Mouse (Mus musculus) MEL (cell line): ENCODE measurements around the gene Spint2. TPM values are rescaled to one million over a fixed set of nuclear protein-coding genes. Genes with fewer than 3 reads are reported as not detected.

ENCODE experiments used
- DNase-seq: peaks from one replicate; pipeline ENCODE4 v3.0.0; 2011; ENCODE audit warnings: low read depth, low spot score
- H3K27ac ChIP-seq: 2 replicates; pipeline ENCODE4 v1.5.1; 2012; ENCODE audit warnings: low read depth, mild to moderate bottlenecking, control low read depth, low read length, moderate library complexity; ENCODE audit not compliant: control insufficient read depth
- H3K27me3 ChIP-seq, 2 experiments: fragments of 150-350 bp in 1 of 2; sonication (generic) in 1 of 2; 2 replicates each; pipeline ENCODE4 v1.6.1; 2012; ENCODE audit warnings: low read length in 2 of 2, mild to moderate bottlenecking in 2 of 2, improper control_type of control experiment in 1 of 2, moderate library complexity in 1 of 2; ENCODE audit not compliant: insufficient read depth in 2 of 2, control insufficient read depth in 1 of 2
- H3K36me3 ChIP-seq, 2 experiments: 2 replicates each; pipeline ENCODE4 v1.6.1; 2012 to 2014; ENCODE audit warnings: low read length in 2 of 2, improper control_type of control experiment in 1 of 2, inconsistent platforms in 1 of 2, mild to moderate bottlenecking in 1 of 2; ENCODE audit not compliant: insufficient read depth in 2 of 2, control insufficient read depth in 1 of 2
- H3K4me1 ChIP-seq, 2 experiments: fragments of 150-350 bp in 1 of 2; sonication (generic) in 1 of 2; 2 replicates each; pipeline ENCODE4 v1.6.1; 2012; ENCODE audit warnings: low read length in 2 of 2, improper control_type of control experiment in 1 of 2, mild to moderate bottlenecking in 1 of 2; ENCODE audit not compliant: insufficient read depth in 2 of 2, control insufficient read depth in 1 of 2
- H3K4me3 ChIP-seq, 2 experiments: fragments of 150-350 bp in 1 of 2; sonication (generic) in 1 of 2; 2 replicates each; pipeline ENCODE4 v1.5.1; 2012; ENCODE audit warnings: low read depth in 2 of 2, low read length in 2 of 2, mild to moderate bottlenecking in 2 of 2, moderate library complexity in 2 of 2, control low read depth in 1 of 2, improper control_type of control experiment in 1 of 2; ENCODE audit not compliant: control insufficient read depth in 1 of 2, insufficient read depth in 1 of 2
- H3K79me2 ChIP-seq: 2 replicates; pipeline ENCODE4 v1.6.1; 2012; ENCODE audit warnings: mild to moderate bottlenecking, low read length, moderate library complexity; ENCODE audit not compliant: control insufficient read depth, poor library complexity, insufficient read depth
- H3K9ac ChIP-seq: 2 replicates; pipeline ENCODE4 v1.6.1; 2012; ENCODE audit warnings: low read depth, mild to moderate bottlenecking, control low read depth, low read length, moderate library complexity; ENCODE audit not compliant: control insufficient read depth, poor library complexity, severe bottlenecking
- H3K9me3 ChIP-seq: fragments of 150-350 bp; sonication (generic); replicated peaks from 2 replicates; pipeline ENCODE4 v1.6.1; 2012; ENCODE audit warnings: mild to moderate bottlenecking, low read length, improper control_type of control experiment, moderate library complexity; ENCODE audit not compliant: insufficient read depth
- BHLHE40 ChIP-seq: IDR thresholded peaks from 2 replicates; pipeline ENCODE4 v1.6.1; 2012; ENCODE audit warnings: low read depth, mild to moderate bottlenecking, inconsistent platforms, low read length, improper control_type of control experiment, borderline replicate concordance
- CHD1 ChIP-seq: IDR thresholded peaks from 2 replicates; pipeline ENCODE4 v1.6.1; 2012; ENCODE audit warnings: low read depth, mild to moderate bottlenecking, inconsistent platforms, low read length, improper control_type of control experiment
- CHD2 ChIP-seq: IDR thresholded peaks from 2 replicates; pipeline ENCODE4 v1.6.1; 2011; ENCODE audit warnings: low read length, improper control_type of control experiment
- CTCF ChIP-seq, 3 experiments: IDR thresholded peaks in 2 of 3; conservative IDR thresholded peaks in 1 of 3; 2 replicates each; pipeline ENCODE4 v1.5.1; 2011 to 2012; ENCODE audit warnings: low read length in 3 of 3, low read depth in 2 of 3, mild to moderate bottlenecking in 2 of 3, improper control_type of control experiment in 1 of 3, inconsistent platforms in 1 of 3, mixed read lengths in 1 of 3, moderate library complexity in 1 of 3; ENCODE audit not compliant: control insufficient read depth in 1 of 3, insufficient read depth in 1 of 3, poor library complexity in 1 of 3, severe bottlenecking in 1 of 3
- E2F4 ChIP-seq: IDR thresholded peaks from 2 replicates; pipeline ENCODE4 v1.6.1; 2011; ENCODE audit warnings: low read depth, low read length, improper control_type of control experiment, borderline replicate concordance
- ELF1 ChIP-seq: IDR thresholded peaks from 2 replicates; pipeline ENCODE4 v1.6.1; 2014; ENCODE audit warnings: low read depth, mild to moderate bottlenecking, inconsistent platforms, low read length, improper control_type of control experiment, moderate library complexity
- EP300 ChIP-seq, 2 experiments: IDR thresholded peaks; 2 replicates each; pipeline ENCODE4 v1.6.1; 2011; ENCODE audit warnings: improper control_type of control experiment in 2 of 2, low read length in 2 of 2, low read depth in 1 of 2, mild to moderate bottlenecking in 1 of 2
- ETS1 ChIP-seq: IDR thresholded peaks from 2 replicates; pipeline ENCODE4 v1.6.1; 2012; ENCODE audit warnings: low read depth, mild to moderate bottlenecking, inconsistent platforms, low read length, improper control_type of control experiment, moderate library complexity
- GATA1 ChIP-seq: IDR thresholded peaks from 2 replicates; pipeline ENCODE4 v1.6.1; 2011; ENCODE audit warnings: low read depth, low read length, improper control_type of control experiment
- HCFC1 ChIP-seq: IDR thresholded peaks from 2 replicates; pipeline ENCODE4 v1.6.1; 2012; ENCODE audit warnings: low read depth, mild to moderate bottlenecking, inconsistent platforms, low read length, improper control_type of control experiment, moderate library complexity
- JUND ChIP-seq: IDR thresholded peaks from 2 replicates; pipeline ENCODE4 v1.6.1; 2011; ENCODE audit warnings: low read depth, mild to moderate bottlenecking, improper control_type of control experiment, low read length
- KAT2A ChIP-seq: conservative IDR thresholded peaks from 2 replicates; pipeline ENCODE4 v1.6.1; 2012; ENCODE audit warnings: low read depth, low read length, improper control_type of control experiment, inconsistent platforms
- MAFK ChIP-seq: IDR thresholded peaks from 2 replicates; pipeline ENCODE4 v1.6.1; 2011; ENCODE audit warnings: low read depth, mild to moderate bottlenecking, low read length, improper control_type of control experiment, borderline replicate concordance
- MAX ChIP-seq: IDR thresholded peaks from 2 replicates; pipeline ENCODE4 v1.6.1; 2011; ENCODE audit warnings: low read length, improper control_type of control experiment
- MAZ ChIP-seq: IDR thresholded peaks from 2 replicates; pipeline ENCODE4 v1.6.1; 2012; ENCODE audit warnings: low read depth, mild to moderate bottlenecking, inconsistent platforms, low read length, improper control_type of control experiment
- MEF2A ChIP-seq: IDR thresholded peaks from 2 replicates; pipeline ENCODE4 v1.6.1; 2014; ENCODE audit warnings: low read depth, mild to moderate bottlenecking, inconsistent platforms, low read length, improper control_type of control experiment; ENCODE audit not compliant: poor library complexity, insufficient replicate concordance, severe bottlenecking; ENCODE audit errors: extremely low read depth
- MXI1 ChIP-seq: IDR thresholded peaks from 2 replicates; pipeline ENCODE4 v1.6.1; 2011; ENCODE audit warnings: mild to moderate bottlenecking, low read depth, low read length, improper control_type of control experiment
- MYB ChIP-seq: IDR thresholded peaks from 2 replicates; pipeline ENCODE4 v1.6.1; 2011; ENCODE audit warnings: mild to moderate bottlenecking, low read depth, low read length, improper control_type of control experiment
- MYC ChIP-seq: IDR thresholded peaks from 2 replicates; pipeline ENCODE4 v1.6.1; 2011; ENCODE audit warnings: low read depth, mild to moderate bottlenecking, low read length, improper control_type of control experiment, moderate library complexity
- NELFE ChIP-seq: IDR thresholded peaks from 2 replicates; pipeline ENCODE4 v1.6.1; 2011; ENCODE audit warnings: low read depth, low read length, improper control_type of control experiment
- NRF1 ChIP-seq: IDR thresholded peaks from 2 replicates; pipeline ENCODE4 v1.6.1; 2014; ENCODE audit warnings: low read depth, mild to moderate bottlenecking, inconsistent platforms, low read length, improper control_type of control experiment, moderate library complexity; ENCODE audit not compliant: poor library complexity, insufficient read depth, severe bottlenecking
- POLR2A ChIP-seq, 2 experiments: IDR thresholded peaks; 2 replicates each; pipeline ENCODE4 v1.6.1; 2011 to 2012; ENCODE audit warnings: low read length in 2 of 2, mild to moderate bottlenecking in 2 of 2, control low read depth in 1 of 2, improper control_type of control experiment in 1 of 2, low read depth in 1 of 2, moderate library complexity in 1 of 2; ENCODE audit not compliant: control insufficient read depth in 1 of 2, insufficient read depth in 1 of 2, poor library complexity in 1 of 2
- POLR2AphosphoS2 ChIP-seq: IDR thresholded peaks from 2 replicates; pipeline ENCODE4 v1.6.1; 2011; ENCODE audit warnings: low read length, improper control_type of control experiment
- POLR2AphosphoS5 ChIP-seq: IDR thresholded peaks from 2 replicates; pipeline ENCODE4 v1.6.1; 2012; ENCODE audit warnings: low read depth, borderline replicate concordance, mild to moderate bottlenecking, inconsistent platforms, low read length, moderate library complexity, mixed read lengths
- RCOR1 ChIP-seq: IDR thresholded peaks from 2 replicates; pipeline ENCODE4 v1.6.1; 2012; ENCODE audit warnings: low read depth, mild to moderate bottlenecking, inconsistent platforms, low read length, improper control_type of control experiment
- SIN3A ChIP-seq: IDR thresholded peaks from 2 replicates; pipeline ENCODE4 v1.6.1; 2012; ENCODE audit warnings: low read length, improper control_type of control experiment, inconsistent platforms
- TAL1 ChIP-seq: IDR thresholded peaks from 2 replicates; pipeline ENCODE4 v1.6.1; 2012; ENCODE audit warnings: mild to moderate bottlenecking, inconsistent platforms, low read length, moderate library complexity, mixed read lengths
- TBP ChIP-seq: IDR thresholded peaks from 2 replicates; pipeline ENCODE4 v1.8.0; 2011; ENCODE audit warnings: low read depth, low read length, improper control_type of control experiment
- TCF12 ChIP-seq: IDR thresholded peaks from 2 replicates; pipeline ENCODE4 v1.6.1; 2014; ENCODE audit warnings: low read depth, mild to moderate bottlenecking, inconsistent platforms, low read length, improper control_type of control experiment, moderate library complexity
- UBTF ChIP-seq: IDR thresholded peaks from 2 replicates; pipeline ENCODE4 v1.6.1; 2012; ENCODE audit warnings: low read depth, mild to moderate bottlenecking, inconsistent platforms, low read length, improper control_type of control experiment, moderate library complexity, borderline replicate concordance; ENCODE audit not compliant: insufficient read depth
- USF1 ChIP-seq: IDR thresholded peaks from 2 replicates; pipeline ENCODE4 v1.6.1; 2014; ENCODE audit warnings: low read depth, mild to moderate bottlenecking, inconsistent platforms, low read length, improper control_type of control experiment, moderate library complexity
- ZKSCAN1 ChIP-seq: IDR thresholded peaks from 2 replicates; pipeline ENCODE4 v1.6.1; 2012; ENCODE audit warnings: low read depth, mild to moderate bottlenecking, inconsistent platforms, low read length, improper control_type of control experiment, moderate library complexity
- ZMIZ1 ChIP-seq: IDR thresholded peaks from 2 replicates; pipeline ENCODE4 v1.6.1; 2012; ENCODE audit warnings: low read depth, mild to moderate bottlenecking, inconsistent platforms, low read length, improper control_type of control experiment, moderate library complexity
- ZNF384 ChIP-seq: IDR thresholded peaks from 2 replicates; pipeline ENCODE4 v1.6.1; 2012; ENCODE audit warnings: low read depth, mild to moderate bottlenecking, inconsistent platforms, low read length, improper control_type of control experiment
- polyA plus RNA-seq, 2 experiments: library from polyadenylated mRNA; stranded (reverse) in 1 of 2; unstranded in 1 of 2; fragments of >175 nt in 1 of 2; fragments of >200 nt in 1 of 2; gene quantifications; 2 replicates each; pipeline versions ENCODE4 v1.2.1 to v1.2.4; 2012; ENCODE audit warnings: low replicate concordance in 2 of 2, low read depth in 1 of 2; ENCODE audit not compliant: insufficient read length in 2 of 2, insufficient read depth in 1 of 2, missing spikeins in 1 of 2
- total RNA-seq: library from RNA; depleted of rRNA; stranded (reverse); fragments of 300-350 nt; gene quantifications from 2 replicates; pipeline ENCODE4 v1.2.3, GENCODE M21; 2012; rRNA removed

Spint2 gene
- 71.9 and 78.1 TPM in 2 replicates for total RNA-seq
- 100 to 1,000 TPM in 1 of 2 experiments, not detected in 1; 131 TPM for polyA plus RNA-seq

GRCm38 (mm10) chr7:29281201-29282073 lies at the start of gene Spint2:
Gene Spint2 (minus strand): TSS chr7:29281912.
- Histone ChIP-seq H3K4me3 (peak within 1 kb of the TSS; percentile 82 to 89), H3K9ac (peak within 1 kb of the TSS; percentile 84), H3K9me3 (no peaks in the 10 kb centered on the region), H3K27me3 (no peaks in the 10 kb centered on the region), H3K4me1 (peaks cover 22 to 32% of the 10 kb centered on the region in 2 experiments), H3K36me3 (peaks cover 0 to 19% of the 10 kb centered on the region in 2 experiments; a peak in 2 of 4 replicates), H3K27ac (peak within 1 kb of the TSS; percentile 57), H3K79me2 (peaks cover 10% of the 10 kb centered on the region)
- peak; percentile 81 for DNase-seq
- TF ChIP-seq TCF12 (peak; percentile 51), E2F4 (no peak), KAT2A (no peak), TBP (no peak), MYC (no peak), TAL1 (no peak), UBTF (no peak), MYB (peak; percentile 21; the same call in 1 of the 2 replicates), MAX (no peak), ZMIZ1 (no peak), MEF2A (no peak), MAFK (no peak), MXI1 (no peak), POLR2AphosphoS2 (no peak; the same call in 1 of the 2 replicates), NRF1 (peak; percentile 81), CHD1 (no peak), NELFE (peak; percentile 53; the same call in 1 of the 2 replicates), GATA1 (no peak), ZNF384 (no peak), POLR2AphosphoS5 (no peak), POLR2A (IDR thresholded peaks at IDR 0.05; ENCODE audit: control insufficient read depth in 1 of 2, insufficient read depth in 1 of 2, low read depth in 1 of 2, low read length in 2 of 2, poor library complexity in 1 of 2) (peak; percentile 57 to 85; a peak in 3 of 4 replicates), ETS1 (no peak), JUND (no peak), RCOR1 (no peak), EP300 (IDR thresholded peaks at IDR 0.05; ENCODE audit: low read depth in 1 of 2, low read length in 2 of 2) (no peak), ELF1 (no peak), ZKSCAN1 (no peak), CHD2 (peak; percentile 60), BHLHE40 (no peak), HCFC1 (peak; percentile 56; the same call in 1 of the 2 replicates), MAZ (no peak), CTCF (IDR thresholded peaks at IDR 0.05 in 2 of 3, conservative IDR thresholded peaks at IDR 0.05 in 1 of 3; ENCODE audit: control insufficient read depth in 1 of 3, insufficient read depth in 1 of 3, low read depth in 2 of 3, low read length in 3 of 3, poor library complexity in 1 of 3, severe bottlenecking in 1 of 3) (peak in 2 of 3 experiments; percentile 8 to 33; a peak in 2 of 6 replicates), SIN3A (0 out of 2 replicates have a peak, but pooled peaks have one; percentile 16), USF1 (no peak)
